8 mouse cellular contexts compared by ENCODE assay signal in genomic region chr5:24319776-24320466, GRCm38 (mm10). TPM values are rescaled to one million over a fixed set of nuclear protein-coding genes. Genes with fewer than 3 reads are reported as not detected.
DNase-seq lines count a peak whose midpoint lies in the region; ATAC-seq and TF ChIP-seq lines count a peak whose summit lies in the region.

No protein-coding gene starts in this region.

- intact Hi-C loops in heart, postnatal 14 days (cut with DNase I), result no loop called here

- 0 out of 4 replicates have a peak overlapping the region, but pooled peaks of 1 of the 2 experiments have one; percentile 3 for H3K4me3 ChIP-seq in heart, embryonic 14.5 days (ENCODE audit: control insufficient read depth in 1 of 2, insufficient read depth in 1 of 2, low read depth in 1 of 2, low read length in 2 of 2)
- no peak overlapping the region for H3K4me3 ChIP-seq in forebrain, embryonic 12.5 days (replicated peaks)
- H3K4me3 ChIP-seq in layer of hippocampus, adult 2 months, result no peak overlapping the region

- WGBS in heart, embryonic 14.5 days, result 23% methylated on average over 13 of the region's 13 CpGs
- WGBS in forebrain, embryonic 12.5 days, result 14% methylated on average over 13 of the region's 13 CpGs

- peak overlapping the region; percentile 37 for H3K4me2 ChIP-seq in heart, embryonic 14.5 days (ENCODE audit: low read length)
- H3K4me2 ChIP-seq in forebrain, embryonic 12.5 days, result peak overlapping the region; percentile 28

- H3K9ac ChIP-seq in heart, embryonic 14.5 days (ENCODE audit: low read length), result peak overlapping the region; percentile 35
- peak overlapping the region; percentile 33; the same call in 1 of the 2 replicates for H3K9ac ChIP-seq in forebrain, embryonic 12.5 days

- H3K9me3 ChIP-seq in heart, embryonic 14.5 days (ENCODE audit: control insufficient read depth, low read length), result no peaks in the 10 kb centered on the region
- no peaks in the 10 kb centered on the region for H3K9me3 ChIP-seq in forebrain, embryonic 12.5 days

- H3K36me3 ChIP-seq in heart, embryonic 14.5 days (ENCODE audit: control insufficient read depth, insufficient read depth, low read length), result peaks cover 74% of the 10 kb centered on the region
- peaks cover 8% of the 10 kb centered on the region for H3K36me3 ChIP-seq in forebrain, embryonic 12.5 days (replicated peaks)

- TF ChIP-seq CTCF in layer of hippocampus, adult 2 months (conservative IDR thresholded peaks at IDR 0.05), result no peak

- ATAC-seq in heart, embryonic 14.5 days (ENCODE audit: insufficient number of reproducible peaks, insufficient read depth, low FRiP score, low read depth), result no peak
- ATAC-seq in forebrain, embryonic 12.5 days (ENCODE audit: low FRiP score), result no peak

- no peaks in the 10 kb centered on the region for H3K27me3 ChIP-seq in heart, embryonic 14.5 days (ENCODE audit: control insufficient read depth, insufficient read depth, low read length)
- H3K27me3 ChIP-seq in forebrain, embryonic 12.5 days, result peaks cover 24% of the 10 kb centered on the region; the same call in 1 of the 2 replicates

- H3K27ac ChIP-seq in heart, embryonic 14.5 days (replicated peaks in 1 of 2; ENCODE audit: control insufficient read depth in 1 of 2, insufficient read depth in 1 of 2, low read depth in 2 of 2, low read length in 2 of 2), result peak overlapping the region; percentile 61 to 81
- peak overlapping the region; percentile 53; the same call in 1 of the 2 replicates for H3K27ac ChIP-seq in forebrain, embryonic 12.5 days
- no peak overlapping the region for H3K27ac ChIP-seq in layer of hippocampus, adult 2 months

- H3K4me1 ChIP-seq in heart, embryonic 14.5 days (ENCODE audit: control insufficient read depth in 2 of 2, insufficient read depth in 2 of 2, low read length in 2 of 2), result peaks cover 32 to 40% of the 10 kb centered on the region in 2 experiments
- peaks cover 36% of the 10 kb centered on the region for H3K4me1 ChIP-seq in forebrain, embryonic 12.5 days

- DNase-seq in heart, postnatal 14 days, result no peak
- DNase-seq in CD4-positive helper T cell, adult 2 months (ENCODE audit: low read depth, low spot score), result peak; percentile 19
- peak; percentile 30 for DNase-seq in mesoderm, embryonic 11.5 days (ENCODE audit: low read depth, low spot score)
- DNase-seq in layer of hippocampus, adult 9-10 months (ENCODE audit: low spot score), result no peak
- no peak for DNase-seq in left cerebral cortex, adult 9 months (ENCODE audit: low spot score in 2 of 2)
- DNase-seq in layer of hippocampus, adult 2 months (ENCODE audit: low spot score in 2 of 2), result no peak

RNA-seq across cellular contexts. Expression of gene Kcnh2, which starts 31.5 kb away (rescaled TPM):
- 23.5 and 32.9 TPM in 2 replicates for polyA plus RNA-seq in heart, embryonic 14.5 days (2014; fragmentation: Nextera tagmentation; extraction: Ambion mirVana)
- total RNA-seq in heart, postnatal 14 days (2021), result 10 to 100 TPM; 75.5 to 85.8 TPM
- 9.8 and 10.1 TPM in 2 replicates for polyA plus RNA-seq in forebrain, embryonic 12.5 days (2016; fragmentation: Nextera tagmentation; extraction: Ambion mirVana)
- 10 to 100 TPM; 21.7 to 23.6 TPM for total RNA-seq in layer of hippocampus, adult 2 months (2021)

RNA-seq across cellular contexts. Expression of gene Nos3, which starts 44.7 kb away (rescaled TPM):
- polyA plus RNA-seq in heart, embryonic 14.5 days (2014; fragmentation: Nextera tagmentation; extraction: Ambion mirVana), result 27.7 and 28.2 TPM in 2 replicates
- 10 to 100 TPM; 34.5 to 35.6 TPM for total RNA-seq in heart, postnatal 14 days (2021)
- 7.1 and 7.2 TPM in 2 replicates for polyA plus RNA-seq in forebrain, embryonic 12.5 days (2016; fragmentation: Nextera tagmentation; extraction: Ambion mirVana)
- total RNA-seq in layer of hippocampus, adult 2 months (2021), result 1 to 10 TPM; 6.6 to 7.8 TPM

Comparison
In these comparisons a context has a peak if more than half of its experiments do, and no peak if none do; other contexts are left out.
1. DNase-seq: peak in CD4-positive helper T cell, adult 2 months (single experiment) and mesoderm, embryonic 11.5 days (single experiment); none in heart, postnatal 14 days (0 of 2), layer of hippocampus, adult 9-10 months (single experiment), left cerebral cortex, adult 9 months (0 of 2) and layer of hippocampus, adult 2 months (0 of 2).
2. RNA of gene Nos3, which starts 44.7 kb away (total RNA-seq): 34.5 to 35.6 TPM in heart, postnatal 14 days; 6.6 to 7.8 TPM in layer of hippocampus, adult 2 months; every median in the first group is over 4 times any median in the second.